Mouse (Mus musculus) kidney, postnatal 4 days (tissue): ENCODE measurements around the gene Slc26a8.

Source experiments
- DNase-seq, 2 experiments: peaks; one replicate each; pipeline ENCODE4 v3.0.0; 2021; ENCODE audit warnings: mixed read lengths in 2 of 2

The Slc26a8 gene

GRCm38 (mm10) chr17:28591476-28591875 is 98.6 kb downstream of the Slc26a8 start:
- DNase-seq = no peak

GRCm38 (mm10) chr17:28590596-28590995 is 99.4 kb downstream of the Slc26a8 start:
- no peak for DNase-seq

- no peak for DNase-seq
These were observed 101.4 kb downstream of the Slc26a8 start for GRCm38 (mm10) chr17:28588591-28588990.
